Mouse (Mus musculus): ENCODE data around the gene Gm10273. TPM values are rescaled to one million over a fixed set of nuclear protein-coding genes. Genes with fewer than 3 reads are reported as not detected.

Gm10273 gene
- total and polyA plus RNA-seq, 3 experiments: 16.6 to 132 (median 28.6) TPM

DNA sequence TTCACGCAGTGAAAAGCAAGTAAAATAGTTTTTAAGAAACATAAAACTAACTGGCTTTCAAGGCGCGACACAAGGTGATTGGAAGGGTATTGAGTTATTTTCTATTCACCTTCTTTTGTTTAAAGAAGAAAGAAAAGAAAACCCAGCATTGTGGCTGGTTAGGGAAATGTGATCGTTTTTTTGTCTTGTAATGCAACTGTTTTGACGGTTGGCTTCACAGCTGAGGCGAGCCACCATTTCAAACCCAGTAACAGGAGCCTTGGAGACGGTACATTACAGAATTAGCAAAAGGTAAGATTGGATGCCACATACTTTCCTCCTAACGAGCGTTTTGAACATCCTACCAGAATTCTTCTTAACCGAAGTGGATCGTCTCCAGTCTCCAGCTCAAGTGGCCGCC, 41.3 kb upstream of the Gm10273 start:
- DNase-seq (ENCODE audit: low read depth, low spot score): no peak
- no peak overlapping the region for H3K4me3 ChIP-seq (ENCODE audit: control insufficient read depth in 1 of 2, insufficient read depth in 1 of 2, low read depth in 2 of 2, low read length in 2 of 2)
- H3K27ac ChIP-seq (ENCODE audit: control insufficient read depth, low read depth, low read length): no peak overlapping the region
- peaks cover 0 to 7% of the 10 kb centered on the region in 2 experiments; a peak in 2 of 4 replicates for H3K4me1 ChIP-seq (ENCODE audit: control insufficient read depth in 1 of 2, insufficient read depth in 2 of 2, low read length in 2 of 2)
- no peak for TF ChIP-seq UBTF (IDR thresholded peaks at IDR 0.05; ENCODE audit: borderline replicate concordance, insufficient read depth, low read depth, low read length)
- TF ChIP-seq GABPA (IDR thresholded peaks at IDR 0.05; ENCODE audit: low read depth, low read length): no peak
- TF ChIP-seq KAT2A (conservative IDR thresholded peaks at IDR 0.05; ENCODE audit: low read depth, low read length): no peak
- no peak for TF ChIP-seq MEF2A (IDR thresholded peaks at IDR 0.05; ENCODE audit: extremely low read depth, insufficient replicate concordance, low read depth, low read length, poor library complexity, severe bottlenecking)
- TF ChIP-seq E2F4 (IDR thresholded peaks at IDR 0.05; ENCODE audit: borderline replicate concordance, low read depth, low read length): no peak
- no peak for TF ChIP-seq POLR2A (IDR thresholded peaks at IDR 0.05; ENCODE audit: control insufficient read depth in 1 of 2, insufficient read depth in 1 of 2, low read depth in 1 of 2, low read length in 2 of 2, poor library complexity in 1 of 2)
- no peak for TF ChIP-seq GATA1 (IDR thresholded peaks at IDR 0.05; ENCODE audit: low read depth, low read length)
- no peak for TF ChIP-seq USF2 (IDR thresholded peaks at IDR 0.05; ENCODE audit: borderline replicate concordance in 1 of 2, insufficient read depth in 1 of 2, low read depth in 1 of 2, low read length in 2 of 2)
- TF ChIP-seq NRF1 (IDR thresholded peaks at IDR 0.05; ENCODE audit: insufficient read depth, low read depth, low read length, poor library complexity, severe bottlenecking): no peak
- TF ChIP-seq USF1 (IDR thresholded peaks at IDR 0.05; ENCODE audit: low read depth, low read length): no peak
- no peaks in the 10 kb centered on the region for H3K9me3 ChIP-seq (replicated peaks; ENCODE audit: insufficient read depth, low read length)
- H3K27me3 ChIP-seq (ENCODE audit: control insufficient read depth in 1 of 2, insufficient read depth in 2 of 2, low read length in 2 of 2): no peaks in the 10 kb centered on the region
- no peaks in the 10 kb centered on the region; the same call in 1 of the 2 replicates for H3K79me2 ChIP-seq (ENCODE audit: control insufficient read depth, insufficient read depth, low read length, poor library complexity)
- no peak overlapping the region for H3K9ac ChIP-seq (ENCODE audit: control insufficient read depth, low read depth, low read length, poor library complexity, severe bottlenecking)
- H3K36me3 ChIP-seq (ENCODE audit: control insufficient read depth in 1 of 2, insufficient read depth in 2 of 2, low read length in 2 of 2): peaks cover 5 to 39% of the 10 kb centered on the region in 2 experiments

- peaks cover 0 to 39% of the 10 kb centered on the region in 2 experiments; a peak in 3 of 4 replicates for H3K36me3 ChIP-seq (ENCODE audit: control insufficient read depth in 1 of 2, insufficient read depth in 2 of 2, low read length in 2 of 2)
- no peak overlapping the region for H3K27ac ChIP-seq (ENCODE audit: control insufficient read depth, low read depth, low read length)
- no peaks in the 10 kb centered on the region for H3K9me3 ChIP-seq (replicated peaks; ENCODE audit: insufficient read depth, low read length)
- TF ChIP-seq ZMIZ1 (IDR thresholded peaks at IDR 0.05; ENCODE audit: low read depth, low read length) (no peak), MAFK (IDR thresholded peaks at IDR 0.05; ENCODE audit: borderline replicate concordance, low read depth, low read length) (no peak), ZNF384 (IDR thresholded peaks at IDR 0.05; ENCODE audit: low read depth, low read length) (no peak), POLR2A (IDR thresholded peaks at IDR 0.05; ENCODE audit: control insufficient read depth in 1 of 2, insufficient read depth in 1 of 2, low read depth in 1 of 2, low read length in 2 of 2, poor library complexity in 1 of 2) (no peak), POLR2AphosphoS5 (IDR thresholded peaks at IDR 0.05; ENCODE audit: borderline replicate concordance, low read depth, low read length) (no peak), MXI1 (IDR thresholded peaks at IDR 0.05; ENCODE audit: low read depth, low read length) (no peak), USF2 (IDR thresholded peaks at IDR 0.05; ENCODE audit: borderline replicate concordance in 1 of 2, insufficient read depth in 1 of 2, low read depth in 1 of 2, low read length in 2 of 2) (no peak), NELFE (IDR thresholded peaks at IDR 0.05; ENCODE audit: low read depth, low read length) (no peak), EP300 (IDR thresholded peaks at IDR 0.05; ENCODE audit: low read depth in 1 of 2, low read length in 2 of 2) (no peak), MAX (IDR thresholded peaks at IDR 0.05; ENCODE audit: low read length) (no peak), USF1 (IDR thresholded peaks at IDR 0.05; ENCODE audit: low read depth, low read length) (no peak), MYC (IDR thresholded peaks at IDR 0.05; ENCODE audit: low read depth, low read length) (no peak), RAD21 (IDR thresholded peaks at IDR 0.05; ENCODE audit: low read depth, low read length) (no peak), CHD1 (IDR thresholded peaks at IDR 0.05; ENCODE audit: low read depth, low read length) (no peak)
- no peak for DNase-seq (ENCODE audit: low read depth, low spot score)
- H3K79me2 ChIP-seq (ENCODE audit: control insufficient read depth, insufficient read depth, low read length, poor library complexity): no peaks in the 10 kb centered on the region; the same call in 1 of the 2 replicates
- peaks cover 0 to 2% of the 10 kb centered on the region in 2 experiments; a peak in 1 of 4 replicates for H3K4me1 ChIP-seq (ENCODE audit: control insufficient read depth in 1 of 2, insufficient read depth in 2 of 2, low read length in 2 of 2)
- H3K9ac ChIP-seq (ENCODE audit: control insufficient read depth, low read depth, low read length, poor library complexity, severe bottlenecking): no peak overlapping the region
- no peak overlapping the region for H3K4me3 ChIP-seq (ENCODE audit: control insufficient read depth in 1 of 2, insufficient read depth in 1 of 2, low read depth in 2 of 2, low read length in 2 of 2)
- no peaks in the 10 kb centered on the region for H3K27me3 ChIP-seq (ENCODE audit: control insufficient read depth in 1 of 2, insufficient read depth in 2 of 2, low read length in 2 of 2)
Observed at GRCm38 (mm10) chr10:59355020-59355419, 40.4 kb upstream of the Gm10273 start.

Data from MEL (cell line).